Mouse (Mus musculus) subcutaneous adipose tissue, adult 2 months (tissue): ENCODE measurements around the gene Atf5. TPM values are rescaled to one million over a fixed set of nuclear protein-coding genes. Genes with fewer than 3 reads are reported as not detected.

Source experiments
- polyA plus RNA-seq: library from polyadenylated mRNA; depleted of rRNA; stranded (reverse); fragments of >200 nt; gene quantifications from 2 replicates; pipeline ENCODE4 v1.2.3, GENCODE M21; 2012; ENCODE audit warnings: low replicate concordance; rRNA removed

The Atf5 gene
- polyA plus RNA-seq = 211 and 305 TPM in 2 replicates

GRCm38 (mm10) chr7:44816470-44817021 is at the start of gene Atf5:
Gene Atf5 (minus strand): TSS chr7:44816658.

GRCm38 (mm10) chr7:44857042-44857552 is 40.6 kb upstream of the Atf5 start, which contains the start of gene Pnkp:
Gene Pnkp (plus strand): TSS chr7:44857139.

GRCm38 (mm10) chr7:44848561-44849415 is 32.3 kb upstream of the Atf5 start, which contains the start of the genes Akt1s1 and Tbc1d17:
Gene Akt1s1 (plus strand): TSS chr7:44848991.
Gene Tbc1d17 (minus strand): TSS chr7:44849079.

GRCm38 (mm10) chr7:44815721-44816469 is 563 bp downstream of the Atf5 start, which contains the start of the genes Nup62 and Il4i1:
Gene Nup62 (plus strand): TSS chr7:44816088.
Gene Il4i1 (plus strand): TSS chr7:44816387.

Other genes with a start within 250 kb of the Atf5 start
- 6.0 and 16.0 TPM in 2 replicates for gene Napsa, start 244.3 kb downstream of the Atf5 start, polyA plus RNA-seq
- 2.6 and 7.7 TPM in 2 replicates for gene Kcnc3, start 226.0 kb downstream of the Atf5 start, polyA plus RNA-seq
- 4.1 and 12.7 TPM in 2 replicates for gene Myh14, start 145.8 kb downstream of the Atf5 start, polyA plus RNA-seq
- gene Izumo2, start 107.9 kb downstream of the Atf5 start, polyA plus RNA-seq = not detected in 2 replicates
- gene Vrk3, start 68.2 kb downstream of the Atf5 start, polyA plus RNA-seq = 29.0 and 48.8 TPM in 2 replicates
- gene Zfp473, start 65.6 kb downstream of the Atf5 start, polyA plus RNA-seq = 0.20 and 0.54 TPM in 2 replicates
- 35.6 and 77.6 TPM in 2 replicates for gene Nup62, start 570 bp downstream of the Atf5 start, polyA plus RNA-seq
- 3.9 and 4.0 TPM in 2 replicates for gene Il4i1, start 271 bp downstream of the Atf5 start, polyA plus RNA-seq
- 87.7 and 129 TPM in 2 replicates for gene Akt1s1, start 32.3 kb upstream of the Atf5 start, polyA plus RNA-seq
- 125 and 126 TPM in 2 replicates for gene Tbc1d17, start 32.4 kb upstream of the Atf5 start, polyA plus RNA-seq
- gene Pnkp, start 40.5 kb upstream of the Atf5 start, polyA plus RNA-seq = 45.1 and 47.8 TPM in 2 replicates
- 245 and 426 TPM in 2 replicates for gene Ptov1, start 53.1 kb upstream of the Atf5 start, polyA plus RNA-seq
- 93.4 and 172 TPM in 2 replicates for gene Med25, start 76.1 kb upstream of the Atf5 start, polyA plus RNA-seq
- 48.5 and 82.0 TPM in 2 replicates for gene Fuz, start 79.4 kb upstream of the Atf5 start, polyA plus RNA-seq
- 91.4 and 108 TPM in 2 replicates for gene Ap2a1, start 112.8 kb upstream of the Atf5 start, polyA plus RNA-seq
- gene Tsks, start 126.5 kb upstream of the Atf5 start, polyA plus RNA-seq = 0.21 and 0.22 TPM in 2 replicates
- 21.7 and 88.9 TPM in 2 replicates for gene Cpt1c, start 158.2 kb upstream of the Atf5 start, polyA plus RNA-seq
- 148 and 347 TPM in 2 replicates for gene Prmt1, start 169.9 kb upstream of the Atf5 start, polyA plus RNA-seq
- gene Irf3, start 181.0 kb upstream of the Atf5 start, polyA plus RNA-seq = 111 and 156 TPM in 2 replicates
- 30.2 and 45.2 TPM in 2 replicates for gene Bcl2l12, start 182.1 kb upstream of the Atf5 start, polyA plus RNA-seq
- gene Scaf1, start 199.7 kb upstream of the Atf5 start, polyA plus RNA-seq = 67.6 and 79.5 TPM in 2 replicates
- 286 and 584 TPM in 2 replicates for gene Rras, start 201.3 kb upstream of the Atf5 start, polyA plus RNA-seq
- 8.6 and 15.5 TPM in 2 replicates for gene Prr12, start 236.2 kb upstream of the Atf5 start, polyA plus RNA-seq
- 68.3 and 84.1 TPM in 2 replicates for gene Nosip, start 245.8 kb upstream of the Atf5 start, polyA plus RNA-seq
- 73.3 and 99.8 TPM in 2 replicates for gene Prrg2, start 246.0 kb upstream of the Atf5 start, polyA plus RNA-seq